Mouse (Mus musculus) adrenal gland, postnatal 14 days (tissue): ENCODE data around the gene Mlycd. TPM values are rescaled to one million over a fixed set of nuclear protein-coding genes. Genes with fewer than 3 reads are reported as not detected.
A peak's percentile ranks its signal among the peaks of the same experiment; 100 is the strongest.

Experiments
- DNase-seq: peaks from one replicate; pipeline ENCODE4 v3.0.0; 2021; ENCODE audit warnings: mixed read lengths
- total RNA-seq: library from RNA; stranded (reverse); gene quantifications from 2 replicates; pipeline ENCODE4 v1.2.3, GENCODE M21; 2021

Gene Mlycd
- total RNA-seq, 1 experiment from 2014 or later, result 66.5 TPM

DNA sequence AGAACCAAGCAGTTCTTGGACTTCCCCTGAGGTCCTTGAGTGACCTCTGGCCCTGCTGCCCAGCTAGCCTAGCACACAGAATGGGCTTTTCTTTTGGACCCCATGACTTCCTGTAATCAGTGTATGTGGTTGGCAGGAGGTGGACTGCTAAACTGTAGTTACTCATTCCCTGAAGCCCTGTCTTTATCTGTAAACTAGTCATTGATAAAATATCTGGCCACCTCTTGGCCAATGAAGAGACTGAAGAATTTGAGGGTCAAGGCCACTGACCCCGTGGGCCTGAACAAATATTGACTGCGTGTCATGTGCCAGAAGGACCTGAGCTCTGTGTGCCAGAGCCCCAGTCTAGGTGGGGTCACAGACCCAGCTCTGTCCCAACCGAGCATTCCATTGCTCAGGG lies 37.7 kb downstream of the Mlycd start:
- DNase-seq, result peak; percentile 49

DNA sequence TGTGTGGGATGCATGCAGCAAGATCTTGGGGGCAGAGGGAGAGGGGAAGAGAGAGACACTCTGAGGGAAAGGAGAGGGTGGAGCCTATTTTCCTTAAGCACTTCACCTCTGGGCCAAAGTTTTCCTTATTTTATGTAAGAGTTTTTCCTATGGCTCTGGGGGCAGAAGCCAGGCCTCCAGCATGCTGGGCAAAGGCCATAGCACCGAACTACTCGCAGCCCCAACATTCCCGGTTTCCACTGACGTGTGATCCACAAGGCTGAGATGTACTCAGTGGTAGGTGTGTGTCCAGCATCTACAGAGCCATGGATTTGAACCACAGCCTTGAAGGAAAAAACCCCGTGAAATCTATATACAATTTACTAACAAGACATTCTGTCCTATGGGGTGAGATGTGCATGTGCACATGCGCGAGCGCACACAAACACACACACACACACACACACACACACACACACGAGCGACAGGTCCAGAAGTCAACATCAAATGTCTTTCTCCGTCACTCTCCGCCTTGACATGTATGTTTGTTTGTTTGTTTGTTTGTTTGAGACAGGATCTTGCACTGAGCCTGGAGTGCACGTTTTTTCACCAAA lies 39.0 kb downstream of the Mlycd start, which contains the start of gene Osgin1:
TSS of gene Osgin1 (plus strand) at position 543 of the 593 bp plus-strand sequence.
- DNase-seq, result no peak

DNA sequence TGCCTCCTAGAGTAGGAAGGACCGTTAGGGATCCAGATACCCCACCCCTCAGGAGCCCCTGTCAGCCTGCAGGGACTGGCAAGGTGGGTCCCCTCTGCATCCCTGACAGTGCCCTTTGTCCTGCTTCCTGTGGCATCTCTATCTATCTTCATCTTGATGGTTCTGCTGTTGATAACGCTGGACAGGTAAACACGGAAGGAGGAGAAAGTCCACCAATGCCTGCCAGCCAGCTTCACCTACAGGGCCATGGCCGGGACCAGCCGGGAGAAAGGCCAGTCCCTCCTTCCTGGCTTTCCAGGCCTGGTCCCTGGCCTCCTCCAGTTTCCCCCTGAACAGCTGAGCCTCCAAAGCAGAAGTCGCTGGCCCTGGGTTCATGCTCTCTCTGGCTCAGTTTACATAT lies 39.9 kb downstream of the Mlycd start:
- no peak for DNase-seq

DNA sequence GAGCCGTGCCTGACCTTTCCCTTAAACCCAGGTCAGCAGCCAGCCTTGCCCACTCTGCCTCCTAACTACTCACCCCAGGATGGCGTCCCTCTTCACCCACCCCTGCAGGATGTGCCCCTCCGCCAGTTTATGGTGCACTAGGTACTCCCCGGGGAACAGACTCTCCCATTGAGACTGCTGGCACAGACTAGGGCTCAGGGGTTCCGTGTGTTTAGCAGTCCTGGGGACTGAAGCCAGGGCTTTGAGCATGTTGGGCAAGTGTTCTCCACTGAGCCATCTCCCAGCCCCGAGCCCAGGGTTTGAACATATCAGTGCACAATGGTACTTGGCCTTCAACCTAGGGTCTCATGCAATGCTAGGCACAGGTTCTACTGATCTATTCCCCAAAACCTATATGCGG lies 40.8 kb downstream of the Mlycd start:
- peak; percentile 40 for DNase-seq

DNA sequence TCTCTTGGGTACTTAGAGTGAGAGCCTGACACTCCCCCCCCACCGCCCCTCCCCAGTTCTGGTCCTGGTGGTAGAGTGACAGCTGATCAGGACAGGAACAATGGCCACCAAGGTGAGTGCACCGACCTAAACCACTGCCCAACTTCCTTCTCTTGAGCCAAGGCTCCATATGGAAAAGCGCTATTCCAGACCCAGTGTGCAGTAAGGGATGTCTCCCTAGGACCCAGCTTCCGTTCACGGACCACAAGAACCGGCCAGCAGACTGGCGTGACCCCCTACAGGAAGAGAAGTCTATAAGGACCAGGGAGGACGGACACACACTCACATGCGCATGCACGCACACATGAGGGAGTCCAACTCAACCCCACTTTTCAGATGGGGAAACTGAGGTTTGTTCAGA lies 41.7 kb downstream of the Mlycd start:
- no peak for DNase-seq

DNA sequence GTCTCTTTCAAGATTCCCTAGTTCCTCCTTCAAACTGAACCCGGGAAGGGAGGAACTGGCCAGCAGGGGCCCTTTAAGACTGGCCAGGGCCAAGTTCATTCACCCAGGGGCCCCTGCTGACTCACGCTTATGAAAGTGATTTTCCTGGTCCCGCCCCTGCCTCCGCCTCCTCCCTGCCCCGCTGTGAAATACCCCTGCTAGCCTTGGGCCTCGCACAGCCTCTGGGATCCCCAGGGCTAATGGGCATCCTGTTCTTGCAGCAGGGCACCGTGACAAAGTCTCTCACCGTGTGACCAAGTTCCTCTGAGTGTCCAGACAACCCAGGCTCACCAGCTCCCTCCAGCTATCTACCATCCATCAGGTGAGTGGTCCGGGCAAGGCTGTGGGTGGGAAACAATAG lies 42.3 kb downstream of the Mlycd start:
- DNase-seq, result peak; percentile 97

DNA sequence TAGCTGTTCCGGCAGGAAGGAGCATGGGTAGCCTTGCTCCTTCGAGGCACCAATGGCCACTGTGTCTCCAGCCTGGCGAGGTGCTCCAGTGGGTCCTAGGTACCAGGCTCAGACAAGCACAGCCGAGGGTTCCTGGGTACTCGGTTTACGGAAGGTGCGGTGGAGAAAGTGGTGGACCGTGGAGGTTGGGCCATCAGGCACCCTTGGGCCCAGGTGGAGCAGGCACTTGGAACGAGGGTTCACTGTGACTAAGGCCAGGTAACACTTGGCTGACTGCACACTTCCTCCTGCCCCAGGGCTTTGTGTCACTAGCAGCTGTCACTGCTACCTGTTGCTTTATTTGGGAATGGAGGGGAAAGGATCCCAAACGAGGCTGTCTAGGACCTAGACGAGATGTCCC lies 42.8 kb downstream of the Mlycd start:
- no peak for DNase-seq

DNA sequence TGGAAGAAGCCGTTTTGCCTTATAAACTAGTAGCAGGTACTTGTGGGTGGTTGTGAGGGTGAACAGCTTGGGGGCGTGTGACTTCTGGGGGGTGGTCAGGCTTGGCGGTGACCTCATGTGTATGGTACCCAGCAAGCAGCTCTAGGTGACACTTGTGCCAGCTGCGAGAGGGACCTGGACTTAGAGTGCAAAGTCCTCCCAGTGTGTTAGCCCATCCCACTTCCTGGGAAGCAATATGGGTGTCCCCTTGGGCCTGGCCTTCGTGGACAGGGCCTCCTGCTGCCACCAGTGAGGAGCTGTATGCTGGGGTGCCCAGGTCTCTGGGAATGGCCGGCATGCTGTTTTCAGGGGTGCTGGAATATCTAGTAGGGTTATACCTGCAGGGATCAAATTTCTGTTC lies 44.2 kb downstream of the Mlycd start:
- DNase-seq, result peak; percentile 42

DNA sequence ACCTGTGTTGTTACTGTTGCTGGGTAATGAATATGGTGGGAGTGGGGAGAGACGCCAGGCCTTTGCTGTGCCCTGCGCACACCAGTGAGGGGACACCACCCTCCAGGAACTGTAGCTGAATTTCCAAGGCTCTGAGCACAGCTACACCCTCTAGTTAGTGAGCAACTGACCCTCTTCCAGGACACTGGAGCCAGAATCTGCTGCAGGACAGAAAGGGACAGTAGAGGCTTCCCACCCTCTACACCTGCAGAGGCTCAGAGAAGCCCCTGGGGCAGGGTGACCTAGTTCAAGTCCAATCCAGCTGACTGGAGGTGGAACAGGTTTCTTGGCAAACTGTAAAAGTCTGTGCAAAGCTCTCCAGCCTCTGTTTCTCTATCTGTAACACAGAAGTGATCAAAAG lies 44.7 kb downstream of the Mlycd start:
- no peak for DNase-seq

DNA sequence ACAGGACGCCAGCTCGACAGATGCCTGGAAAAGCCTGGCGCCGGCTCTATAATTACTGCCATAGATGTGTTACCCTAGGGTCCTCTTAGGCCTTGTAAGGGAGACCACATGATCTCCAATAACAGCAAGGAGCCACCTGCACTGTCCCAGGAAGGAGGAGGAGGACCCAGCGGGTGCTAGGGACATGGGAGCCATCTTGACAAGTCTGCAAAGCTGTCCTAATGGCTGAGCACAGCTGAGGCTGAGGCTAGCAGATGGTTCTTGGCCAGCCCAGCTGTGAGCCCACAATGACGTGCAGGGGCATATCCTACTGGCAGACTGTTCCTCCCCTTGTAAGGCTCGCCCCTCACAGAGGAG lies 45.2 kb downstream of the Mlycd start:
- no peak for DNase-seq

DNA sequence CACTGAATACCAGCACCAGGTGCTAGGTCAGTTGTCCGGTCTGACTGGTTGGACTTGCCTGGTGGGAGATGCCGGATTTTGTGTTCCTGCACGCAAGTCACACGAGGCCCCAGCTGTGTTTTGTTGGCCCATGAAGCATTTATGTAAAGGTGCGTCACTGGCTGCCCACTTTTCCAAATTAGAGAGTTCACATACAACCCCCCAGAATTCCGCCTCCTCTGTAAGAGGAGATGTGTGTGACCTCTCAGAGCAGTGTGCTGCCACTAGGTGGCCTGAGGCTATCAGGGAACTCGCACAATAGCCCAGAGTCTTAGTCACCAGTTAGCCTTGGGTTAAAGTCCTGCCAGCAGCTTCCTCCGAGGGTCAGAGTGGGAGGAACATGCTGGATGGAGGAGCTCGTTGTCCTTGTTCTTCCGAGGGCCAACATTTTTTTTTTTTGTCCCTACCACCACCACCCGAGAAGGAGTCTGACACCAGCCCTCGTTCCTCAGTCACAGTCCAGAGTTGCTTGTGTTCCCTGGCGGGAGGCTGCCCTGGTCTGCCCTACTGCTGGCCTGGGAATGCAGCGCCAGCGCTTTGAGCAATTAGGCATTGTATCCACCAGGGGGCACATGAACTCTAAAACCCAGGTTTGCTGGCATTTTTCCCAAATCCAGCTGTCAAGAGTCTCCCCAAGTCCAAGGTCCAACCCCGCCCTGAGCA lies 45.7 kb downstream of the Mlycd start:
- peak; percentile 91 for DNase-seq

DNA sequence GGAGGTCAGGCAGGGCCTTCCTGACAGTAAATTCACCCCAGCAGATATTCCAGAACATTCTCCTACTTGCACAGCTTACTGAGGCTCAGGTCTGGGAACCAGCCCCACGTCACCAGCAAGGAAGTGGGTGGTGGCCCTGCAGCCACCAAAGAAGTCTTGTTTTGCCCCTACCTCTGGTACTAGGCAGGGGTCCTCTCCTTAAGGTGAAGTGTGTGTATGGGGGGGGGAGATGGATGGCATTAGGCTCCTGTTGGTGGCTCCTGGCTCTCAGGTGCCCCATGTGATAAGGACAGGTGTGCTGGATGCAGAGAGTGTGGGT lies 46.2 kb downstream of the Mlycd start:
- DNase-seq, result no peak

DNA sequence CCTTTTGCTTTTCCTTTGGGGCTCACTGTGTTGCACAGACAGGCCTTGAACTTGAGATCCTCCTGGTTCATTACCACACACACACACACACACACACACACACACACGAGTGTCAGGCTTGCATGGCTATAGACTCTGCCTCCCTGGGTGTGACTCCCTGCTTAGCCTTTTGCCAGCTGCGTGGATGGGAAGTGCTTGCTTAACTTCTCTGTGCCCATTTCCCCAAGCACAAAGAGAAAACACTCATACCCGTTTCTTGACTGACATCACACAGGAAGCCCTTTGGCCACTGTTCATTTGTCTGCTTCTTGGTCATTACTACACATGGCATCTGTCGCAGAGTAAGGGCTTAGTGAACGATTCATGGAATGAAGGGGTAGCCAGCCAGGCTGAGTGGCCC lies 47.3 kb downstream of the Mlycd start:
- DNase-seq, result no peak

DNA sequence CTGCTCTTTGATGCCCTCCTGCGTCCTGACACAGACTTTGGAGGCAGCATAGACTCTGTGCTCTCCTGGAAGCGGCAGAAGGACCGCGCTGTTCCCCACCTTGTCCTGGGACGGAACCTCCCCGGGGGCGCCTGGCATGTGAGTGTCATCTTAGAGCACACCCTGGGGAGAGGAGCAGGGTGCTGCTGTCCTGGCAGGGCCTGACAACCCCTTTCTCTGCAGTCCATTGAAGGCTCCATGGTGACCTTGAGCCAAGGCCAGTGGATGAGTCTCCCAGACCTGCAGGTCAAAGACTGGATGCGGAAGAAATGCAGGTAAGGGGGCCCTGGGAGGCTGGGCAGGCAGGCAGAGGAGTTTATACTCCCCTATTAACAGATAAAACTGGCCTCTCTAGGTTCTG lies 48.3 kb downstream of the Mlycd start:
- peak; percentile 47 for DNase-seq

DNA sequence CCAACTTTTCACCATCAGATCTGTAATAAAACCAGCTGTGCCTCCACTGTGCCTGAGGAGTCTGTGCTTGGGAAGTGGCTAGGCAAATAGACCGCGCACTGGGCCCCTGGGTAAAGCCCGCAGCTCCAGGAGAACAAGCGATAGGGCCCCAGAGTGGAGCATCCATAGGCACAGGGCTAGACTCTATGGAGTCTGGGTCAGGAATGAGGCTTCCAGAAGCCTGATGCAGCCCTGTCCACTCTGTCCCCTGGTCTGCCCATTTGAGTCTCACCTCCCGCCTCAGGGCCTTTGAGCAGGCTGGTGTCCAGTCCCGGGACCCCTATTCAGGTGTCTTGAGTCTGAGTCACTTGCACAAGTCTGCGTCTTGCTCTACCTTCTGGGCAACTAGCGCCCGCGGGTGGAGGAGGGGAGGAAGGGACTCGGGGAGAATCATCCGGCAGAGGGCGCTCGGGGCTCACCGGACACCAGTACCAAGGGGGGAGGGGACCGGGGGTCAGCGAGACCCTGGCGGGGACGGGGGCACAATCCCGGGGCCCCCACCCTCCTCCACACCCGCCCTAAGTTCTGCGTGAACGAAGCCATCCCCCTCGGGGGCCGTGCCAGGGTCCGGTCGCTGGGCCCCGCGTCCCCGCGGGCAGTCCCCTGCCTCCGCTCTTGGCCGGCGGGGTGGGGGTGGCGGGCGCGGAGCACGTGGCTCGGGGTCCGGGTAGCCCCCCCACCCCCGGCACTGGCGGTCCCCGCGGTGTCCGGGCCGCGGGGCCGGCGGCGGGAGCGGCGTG lies 51.7 kb downstream of the Mlycd start, which contains the start of gene Necab2:
TSS of gene Necab2 (plus strand) at position 509 of the 779 bp plus-strand sequence.
- DNase-seq, result peak; percentile 94

DNA sequence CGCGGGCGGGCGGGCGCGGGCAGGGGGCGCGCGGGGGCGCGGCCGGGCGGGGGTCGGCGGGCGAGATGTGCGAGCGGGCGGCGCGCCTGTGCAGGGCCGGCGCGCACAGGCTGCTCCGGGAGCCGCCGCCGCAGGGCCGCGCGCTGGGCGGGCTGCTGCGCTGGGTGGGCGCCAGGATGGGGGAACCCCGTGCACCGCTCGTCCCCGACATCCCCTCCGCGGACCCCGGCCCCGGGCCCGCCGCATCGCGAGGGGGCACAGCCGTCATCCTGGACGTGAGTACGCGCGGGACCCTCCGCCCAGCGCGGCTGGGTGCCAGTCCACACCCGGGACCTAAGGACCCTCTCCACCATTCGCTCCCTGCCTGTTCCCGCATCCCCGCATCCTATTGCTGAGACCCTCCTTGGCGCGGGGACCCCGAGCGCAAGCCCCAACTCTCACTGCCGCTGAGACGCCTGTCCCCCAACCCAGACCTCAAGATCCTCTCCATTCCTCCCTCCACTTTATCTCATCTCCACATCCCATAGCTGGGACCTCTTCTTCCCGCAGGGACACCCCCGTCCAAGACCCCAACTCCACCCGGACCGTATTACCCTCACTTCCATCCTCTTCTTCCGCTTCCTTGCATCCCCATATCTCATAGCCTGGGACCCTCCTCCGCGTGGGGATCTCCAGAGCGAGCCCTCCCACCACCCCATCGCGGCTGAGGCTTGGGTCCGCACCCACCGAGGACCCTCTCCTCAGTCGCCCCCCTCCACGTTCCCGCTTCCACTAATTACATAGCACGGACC lies 52.5 kb downstream of the Mlycd start:
- peak; percentile 59 for DNase-seq

DNA sequence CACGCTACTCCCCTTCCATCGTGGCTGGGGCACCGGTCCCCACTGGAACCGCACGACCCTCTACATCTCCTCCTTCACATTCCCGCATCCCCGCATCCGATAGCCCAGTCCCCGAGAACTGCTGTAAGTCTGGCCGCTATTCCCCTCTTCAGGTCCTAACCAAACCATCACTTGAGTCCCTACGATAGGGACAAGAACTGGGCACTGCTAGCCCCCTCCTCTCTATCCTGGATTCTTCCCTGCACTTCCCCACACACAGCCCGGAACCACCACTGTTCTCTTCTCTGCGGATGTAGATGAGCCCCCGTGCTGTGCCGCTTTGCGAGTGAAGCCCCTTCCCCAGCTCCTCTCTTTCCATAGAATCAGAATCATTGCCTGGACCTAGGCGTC lies 53.1 kb downstream of the Mlycd start:
- DNase-seq, result no peak

DNA sequence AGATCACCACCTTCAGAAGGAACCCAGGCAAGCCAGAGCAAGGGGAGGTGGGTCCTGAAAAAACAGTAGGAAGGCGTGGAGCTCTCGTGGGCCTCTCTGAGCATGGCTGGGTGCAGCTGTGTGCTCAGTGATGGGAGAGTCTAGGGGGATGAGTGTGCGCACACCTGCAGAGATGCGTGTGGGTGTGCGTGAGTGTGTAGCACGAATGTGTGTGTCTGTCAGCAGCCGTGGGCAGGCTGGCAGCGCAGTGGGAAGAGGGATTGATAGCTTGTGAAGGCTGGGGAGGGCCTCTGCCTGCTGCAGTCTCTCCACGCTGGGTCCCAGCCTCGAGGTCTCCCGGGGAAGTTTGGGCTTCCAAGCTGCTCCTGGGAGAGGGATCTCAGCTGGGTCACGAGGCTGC lies 54.9 kb downstream of the Mlycd start:
- DNase-seq, result no peak

DNA sequence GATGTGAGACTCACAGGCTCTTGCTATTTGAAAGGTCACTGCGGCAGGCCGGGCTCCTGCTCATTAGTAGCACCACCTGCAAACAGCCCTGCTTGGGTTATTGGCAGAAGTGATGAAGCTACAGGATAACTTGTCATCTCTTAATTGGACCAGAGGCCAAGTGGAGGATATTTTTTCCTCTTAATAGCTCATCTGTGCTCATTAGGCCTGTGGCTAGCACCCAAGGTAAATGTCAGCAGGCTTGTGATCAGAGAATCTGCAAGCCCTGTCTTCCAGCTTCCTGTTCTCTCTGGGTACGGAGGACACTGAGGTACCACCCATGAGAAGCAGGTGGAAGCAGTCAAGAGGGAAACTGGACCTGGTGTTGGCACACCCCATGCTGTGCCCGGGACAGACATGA lies 56.5 kb downstream of the Mlycd start:
- DNase-seq, result no peak

DNA sequence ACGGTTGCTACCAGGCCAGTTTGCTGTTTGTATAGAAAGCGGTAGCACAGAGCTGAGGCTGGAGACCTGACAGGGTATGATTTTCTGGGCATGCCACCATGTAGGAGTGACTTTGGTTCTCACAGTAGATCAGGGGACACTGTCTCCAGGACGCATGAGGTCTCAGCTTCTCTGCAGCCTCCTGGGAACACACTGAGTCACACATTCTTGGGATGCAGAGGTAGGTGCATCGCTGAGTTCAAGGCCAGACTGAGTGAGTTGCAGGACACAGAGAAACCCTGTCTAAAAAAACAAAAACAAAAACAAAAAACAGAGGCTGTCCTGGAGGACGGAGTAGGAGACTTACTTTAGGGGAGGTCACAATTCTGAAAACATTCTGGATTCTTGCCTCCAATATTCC lies 58.2 kb downstream of the Mlycd start:
- DNase-seq, result no peak

DNA sequence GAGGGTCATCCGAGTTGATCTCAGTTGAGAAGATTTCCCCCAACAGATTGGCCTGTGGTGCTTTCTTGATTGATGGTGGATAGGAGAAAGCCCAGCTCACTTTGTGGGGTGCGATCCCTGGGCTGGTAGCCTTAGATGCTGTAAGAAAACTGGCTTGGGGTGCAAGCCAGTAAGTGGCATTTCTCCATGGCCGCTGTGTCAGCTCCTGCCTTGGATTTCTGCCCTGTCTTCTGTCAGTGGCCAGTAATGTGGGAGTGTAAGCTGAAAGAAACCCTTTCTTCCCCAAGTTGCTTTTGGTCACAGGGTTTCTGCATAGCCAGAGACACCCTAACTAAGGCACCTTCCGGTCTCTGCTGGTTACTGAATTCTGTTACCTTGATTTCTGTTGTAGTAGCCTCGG lies 61.4 kb downstream of the Mlycd start:
- DNase-seq, result no peak

DNA sequence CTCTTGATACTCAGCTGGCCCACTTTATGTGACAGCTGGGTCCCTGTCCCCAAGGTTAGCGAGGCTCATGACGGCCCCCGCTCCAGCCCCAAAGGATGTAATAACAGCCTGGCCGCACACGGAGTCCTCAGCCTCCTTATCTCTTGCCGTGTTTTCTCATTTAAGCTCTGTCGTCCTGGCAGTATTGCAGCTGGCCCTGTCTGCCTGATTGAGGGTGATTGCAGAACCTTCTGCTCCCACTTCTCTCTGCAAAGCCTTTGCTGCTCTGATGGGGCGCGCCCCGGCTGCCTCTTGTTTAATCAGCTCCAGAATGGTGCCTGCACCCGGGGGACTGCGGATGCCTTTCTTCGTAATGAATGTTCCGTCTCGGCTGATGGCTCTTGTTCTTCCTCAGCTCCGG lies 65.0 kb downstream of the Mlycd start:
- peak; percentile 55 for DNase-seq
